In the genomic region with DNA sequence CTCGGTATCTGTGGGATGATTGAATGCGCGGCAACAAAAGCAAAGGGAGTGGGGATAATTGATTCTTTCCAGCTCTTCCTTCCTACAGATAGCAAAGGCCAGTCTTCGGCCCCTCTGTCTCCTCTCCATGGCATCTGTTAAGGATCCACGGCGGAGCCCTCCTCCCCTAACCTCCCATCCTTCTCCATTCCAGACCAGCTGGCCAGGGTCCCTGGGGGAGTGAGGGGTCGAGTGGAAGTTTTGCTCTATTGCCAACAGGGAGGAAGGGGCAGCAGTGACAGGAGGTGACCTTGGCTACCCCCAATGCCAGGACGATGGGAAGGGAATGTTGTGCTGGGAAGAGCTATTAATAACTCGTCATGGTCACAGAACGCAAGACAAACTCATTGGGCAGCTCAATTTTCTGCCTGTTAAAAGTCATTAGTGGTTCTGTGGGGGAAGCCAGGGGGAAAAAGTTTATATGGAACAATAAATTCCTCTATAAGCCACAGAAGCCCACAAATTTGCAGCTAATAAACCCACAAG, we compare ENCODE assay signal across 20 mouse cellular contexts. TPM values are rescaled to one million over a fixed set of nuclear protein-coding genes. Genes with fewer than 3 reads are reported as not detected.
DNase-seq lines count a peak whose midpoint lies in the region; ATAC-seq and TF ChIP-seq lines count a peak whose summit lies in the region.
"Had no signal": no experiment of that assay in that cellular context is flagged by ENCODE, and none has a peak within 500 bp of the region (broad histone marks: within the 10 kb centered on the region; RNA-seq: fewer than 3 reads in every experiment).

No protein-coding gene starts in this region.

- no peaks in the 10 kb centered on the region for H3K27me3 ChIP-seq in heart, adult 2 months (ENCODE audit: control insufficient read depth, insufficient read depth, low read length)
- no peaks in the 10 kb centered on the region for H3K27me3 ChIP-seq in hindbrain, embryonic 11.5 days (ENCODE audit: control insufficient read depth, insufficient read depth, low read length)
- H3K27me3 ChIP-seq in hindbrain, embryonic 14.5 days (ENCODE audit: control insufficient read depth, insufficient read depth, low read length): no peaks in the 10 kb centered on the region
- H3K27me3 ChIP-seq in heart, embryonic 16.5 days (ENCODE audit: control insufficient read depth, insufficient read depth, low read length): no peaks in the 10 kb centered on the region
- peaks cover 9% of the 10 kb centered on the region; the same call in 1 of the 2 replicates for H3K27me3 ChIP-seq in kidney, embryonic 16.5 days (ENCODE audit: insufficient read depth, low read length)
- H3K27me3 ChIP-seq: hindbrain, embryonic 15.5 days; midbrain, embryonic 13.5 days had no signal

- WGBS in heart, adult 2 months: 37% methylated on average over 10 of the region's 10 CpGs
- 29% methylated on average over 10 of the region's 10 CpGs for whole genome bisulfite sequencing in hindbrain, embryonic 11.5 days
- WGBS in hindbrain, embryonic 14.5 days: 22% methylated on average over 10 of the region's 10 CpGs
- 36% methylated on average over 10 of the region's 10 CpGs for WGBS in heart, embryonic 16.5 days
- 18% methylated on average over 10 of the region's 10 CpGs for WGBS in kidney, embryonic 16.5 days

- H3K9me3 ChIP-seq in hindbrain, embryonic 11.5 days (ENCODE audit: control insufficient read depth, low read length): no peaks in the 10 kb centered on the region
- no peaks in the 10 kb centered on the region for H3K9me3 ChIP-seq in hindbrain, embryonic 14.5 days (ENCODE audit: control insufficient read depth, low read length)
- no peaks in the 10 kb centered on the region for H3K9me3 ChIP-seq in heart, embryonic 16.5 days (replicated peaks; ENCODE audit: control insufficient read depth, low read length)
- H3K9me3 ChIP-seq in kidney, embryonic 16.5 days (ENCODE audit: low read length): no peaks in the 10 kb centered on the region
- H3K9me3 ChIP-seq: forebrain, embryonic 12.5 days; hindbrain, embryonic 15.5 days; liver, embryonic 12.5 days; midbrain, embryonic 13.5 days had no signal

- no peak overlapping the region for H3K4me3 ChIP-seq in heart, adult 2 months
- H3K4me3 ChIP-seq in hindbrain, embryonic 11.5 days (ENCODE audit: low read depth, low read length): no peak overlapping the region
- no peak overlapping the region for H3K4me3 ChIP-seq in hindbrain, embryonic 14.5 days (replicated peaks; ENCODE audit: low read length)
- H3K4me3 ChIP-seq in heart, embryonic 16.5 days (ENCODE audit: low read length): no peak overlapping the region
- no peak overlapping the region for H3K4me3 ChIP-seq in kidney, embryonic 16.5 days (ENCODE audit: low read length)
- H3K4me3 ChIP-seq: forebrain, embryonic 12.5 days; hindbrain, embryonic 15.5 days; liver, embryonic 12.5 days; midbrain, embryonic 13.5 days; myocyte had no signal

- no peak overlapping the region for H3K4me2 ChIP-seq in hindbrain, embryonic 11.5 days (replicated peaks; ENCODE audit: low read depth, low read length)
- H3K4me2 ChIP-seq in hindbrain, embryonic 14.5 days (replicated peaks): no peak overlapping the region
- H3K4me2 ChIP-seq in heart, embryonic 16.5 days (ENCODE audit: low read depth, low read length): peak overlapping the region; percentile 30; the same call in 1 of the 2 replicates
- H3K4me2 ChIP-seq in kidney, embryonic 16.5 days (replicated peaks; ENCODE audit: low read depth, low read length): no peak overlapping the region
- H3K4me2 ChIP-seq: forebrain, embryonic 12.5 days; hindbrain, embryonic 15.5 days; liver, embryonic 12.5 days; lung, embryonic 14.5 days; midbrain, embryonic 13.5 days had no signal

- no peak for TF ChIP-seq EP300 in heart, adult 2 months (IDR thresholded peaks at IDR 0.05; ENCODE audit: insufficient read depth, low read depth, low read length)

- ATAC-seq in hindbrain, embryonic 11.5 days (ENCODE audit: low FRiP score): no peak
- no peak for ATAC-seq in hindbrain, embryonic 14.5 days (ENCODE audit: low FRiP score)
- ATAC-seq in heart, embryonic 16.5 days (replicated peaks; ENCODE audit: extremely low read depth, insufficient read depth, low FRiP score): 0 out of 2 replicates have a peak, but pooled peaks have one; percentile 50
- ATAC-seq in kidney, embryonic 16.5 days (ENCODE audit: low FRiP score, low TSS enrichment): no peak
- ATAC-seq: liver, embryonic 12.5 days; midbrain, embryonic 13.5 days had no signal

- H3K9ac ChIP-seq in heart, adult 2 months (ENCODE audit: low read depth, low read length): no peak overlapping the region
- no peak overlapping the region for H3K9ac ChIP-seq in hindbrain, embryonic 11.5 days (ENCODE audit: low read depth, low read length)
- no peak overlapping the region for H3K9ac ChIP-seq in hindbrain, embryonic 14.5 days
- no peak overlapping the region for H3K9ac ChIP-seq in heart, embryonic 16.5 days (ENCODE audit: low read length)
- H3K9ac ChIP-seq in kidney, embryonic 16.5 days (replicated peaks; ENCODE audit: low read length): no peak overlapping the region
- H3K9ac ChIP-seq: forebrain, embryonic 12.5 days; hindbrain, embryonic 15.5 days; liver, embryonic 12.5 days; lung, embryonic 14.5 days; midbrain, embryonic 13.5 days had no signal

- H3K36me3 ChIP-seq in heart, adult 2 months (ENCODE audit: control insufficient read depth, insufficient read depth, low read length): no peaks in the 10 kb centered on the region
- H3K36me3 ChIP-seq in hindbrain, embryonic 11.5 days (ENCODE audit: control insufficient read depth, insufficient read depth, low read length): no peaks in the 10 kb centered on the region
- no peaks in the 10 kb centered on the region for H3K36me3 ChIP-seq in hindbrain, embryonic 14.5 days (replicated peaks; ENCODE audit: control insufficient read depth, insufficient read depth)
- H3K36me3 ChIP-seq in heart, embryonic 16.5 days (ENCODE audit: control insufficient read depth, insufficient read depth): no peaks in the 10 kb centered on the region
- no peaks in the 10 kb centered on the region for H3K36me3 ChIP-seq in kidney, embryonic 16.5 days (ENCODE audit: insufficient read depth, low read length)
- H3K36me3 ChIP-seq: forebrain, embryonic 12.5 days; hindbrain, embryonic 15.5 days; liver, embryonic 12.5 days; midbrain, embryonic 13.5 days had no signal

- peaks cover 15% of the 10 kb centered on the region for H3K4me1 ChIP-seq in heart, adult 2 months (ENCODE audit: control insufficient read depth, insufficient read depth, low read length)
- H3K4me1 ChIP-seq in hindbrain, embryonic 11.5 days (replicated peaks; ENCODE audit: control insufficient read depth, insufficient read depth, low read length): no peaks in the 10 kb centered on the region
- peaks cover 14% of the 10 kb centered on the region for H3K4me1 ChIP-seq in hindbrain, embryonic 14.5 days (replicated peaks; ENCODE audit: control insufficient read depth, insufficient read depth, low read length)
- peaks cover 53% of the 10 kb centered on the region for H3K4me1 ChIP-seq in heart, embryonic 16.5 days (ENCODE audit: control insufficient read depth, insufficient read depth, low read length)
- peaks cover 19% of the 10 kb centered on the region for H3K4me1 ChIP-seq in kidney, embryonic 16.5 days (ENCODE audit: insufficient read depth, low read length)
- H3K4me1 ChIP-seq: liver, embryonic 12.5 days had no signal

- intact Hi-C loops in heart, adult 2 months (cut with DNase I): loop anchor here (5.0 kb wide), 1 partner anchor 82 kb away; no protein-coding TSS in a partner anchor
- intact Hi-C loops in heart, postnatal 25 days (cut with DNase I): no loop called here

- no peak for DNase-seq in heart, adult 2 months
- DNase-seq in heart, postnatal 25 days (ENCODE audit: low spot score): no peak
- DNase-seq in hindbrain, embryonic 11.5 days (ENCODE audit: low spot score): peak; percentile 40
- no peak for DNase-seq in hindbrain, embryonic 14.5 days (ENCODE audit: low spot score)
- peak; percentile 12 for DNase-seq in Muller cell, postnatal 12 days (ENCODE audit: inconsistent ontology term)
- no peak for DNase-seq in layer of hippocampus, postnatal 14 days (ENCODE audit: low spot score in 2 of 2)
- DNase-seq: adrenal gland, postnatal 10 days; cerebellum, adult 11-12 months; gastrocnemius, postnatal 10 days; kidney, adult 11 months; spleen, adult 18-20 months; thymus, adult 18-20 months had no signal

- no peak for TF ChIP-seq CTCF in heart, adult 2 months (IDR thresholded peaks at IDR 0.05)

- TF ChIP-seq POLR2A in heart, adult 2 months (IDR thresholded peaks at IDR 0.05; ENCODE audit: insufficient read depth, low read depth, low read length): no peak

- H3K27ac ChIP-seq in heart, adult 2 months: peak overlapping the region; percentile 42
- H3K27ac ChIP-seq in hindbrain, embryonic 11.5 days (ENCODE audit: low read depth, low read length): no peak overlapping the region
- H3K27ac ChIP-seq in hindbrain, embryonic 14.5 days: no peak overlapping the region
- peak overlapping the region; percentile 68 for H3K27ac ChIP-seq in heart, embryonic 16.5 days (ENCODE audit: low read length)
- no peak overlapping the region for H3K27ac ChIP-seq in kidney, embryonic 16.5 days (ENCODE audit: low read length)
- H3K27ac ChIP-seq: forebrain, embryonic 12.5 days; hindbrain, embryonic 15.5 days; liver, embryonic 12.5 days; midbrain, embryonic 13.5 days had no signal

- no peaks in the 10 kb centered on the region for H3K79me2 ChIP-seq in heart, adult 2 months (replicated peaks; ENCODE audit: control insufficient read depth, insufficient read depth, low read length)

RNA-seq across cellular contexts. Expression of a gene that starts 52.6 kb away (rescaled TPM):
- 1 to 10 TPM; 5.9 TPM for total RNA-seq in heart, adult 2 months (2021)
- 3.0 and 3.2 TPM in 2 replicates for polyA plus RNA-seq in heart, adult 2 months (2012; rRNA removed)
- total RNA-seq in heart, postnatal 25 days (2021): 1 to 10 TPM; 4.4 to 7.6 TPM
- polyA plus RNA-seq in hindbrain, embryonic 11.5 days (2014; fragmentation: Nextera tagmentation; extraction: Ambion mirVana): 40.3 and 40.9 TPM in 2 replicates
- 11.6 and 11.8 TPM in 2 replicates for polyA plus RNA-seq in hindbrain, embryonic 14.5 days (2014; fragmentation: Nextera tagmentation; extraction: Ambion mirVana)
- 49.7 and 54.6 TPM in 2 replicates for polyA plus RNA-seq in heart, embryonic 16.5 days (2015; fragmentation: Nextera tagmentation; extraction: Ambion mirVana)
- 1 to 10 TPM; 2.1 to 2.4 TPM for total RNA-seq in layer of hippocampus, postnatal 14 days (2021)
- polyA plus RNA-seq in kidney, embryonic 16.5 days (2015; fragmentation: Nextera tagmentation; extraction: Ambion mirVana): 39.7 and 40.2 TPM in 2 replicates

RNA-seq across cellular contexts. Expression of a gene that starts 59.2 kb away (rescaled TPM):
- total RNA-seq in heart, adult 2 months (2021): 100 to 1,000 TPM; 150 to 161 TPM
- 55.4 and 84.2 TPM in 2 replicates for polyA plus RNA-seq in heart, adult 2 months (2012; rRNA removed)
- 100 to 1,000 TPM; 147 to 165 TPM for total RNA-seq in heart, postnatal 25 days (2021)
- 6.8 and 10.8 TPM in 2 replicates for polyA plus RNA-seq in hindbrain, embryonic 11.5 days (2014; fragmentation: Nextera tagmentation; extraction: Ambion mirVana)
- polyA plus RNA-seq in hindbrain, embryonic 14.5 days (2014; fragmentation: Nextera tagmentation; extraction: Ambion mirVana): 16.7 and 17.2 TPM in 2 replicates
- polyA plus RNA-seq in heart, embryonic 16.5 days (2015; fragmentation: Nextera tagmentation; extraction: Ambion mirVana): 24.2 and 30.4 TPM in 2 replicates
- 10 to 100 TPM; 67.8 to 74.7 TPM for total RNA-seq in layer of hippocampus, postnatal 14 days (2021)
- polyA plus RNA-seq in kidney, embryonic 16.5 days (2015; fragmentation: Nextera tagmentation; extraction: Ambion mirVana): 5.4 and 6.1 TPM in 2 replicates

Comparison
In these comparisons a context has a peak if more than half of its experiments do, and no peak if none do; other contexts are left out.
1. DNase-seq: peak in hindbrain, embryonic 11.5 days (single experiment) and Muller cell, postnatal 12 days (single experiment); none in heart, adult 2 months (0 of 2), heart, postnatal 25 days (single experiment), hindbrain, embryonic 14.5 days (single experiment) and layer of hippocampus, postnatal 14 days (0 of 2).
2. H3K27ac ChIP-seq: peak in heart, adult 2 months (single experiment) and heart, embryonic 16.5 days (single experiment); none in hindbrain, embryonic 11.5 days (single experiment), hindbrain, embryonic 14.5 days (single experiment) and kidney, embryonic 16.5 days (single experiment).